Mouse (Mus musculus): ENCODE results near the gene Astn2. TPM values are rescaled to one million over a fixed set of nuclear protein-coding genes. Genes with fewer than 3 reads are reported as not detected.

The Astn2 gene
- total and polyA plus RNA-seq, 3 experiments = 0.50 to 0.90 (median 0.78) TPM

- Histone ChIP-seq H3K4me3 (no peak overlapping the region), H3K9ac (ENCODE audit: low read depth, low read length) (no peak overlapping the region), H3K4me1 (ENCODE audit: control insufficient read depth, insufficient read depth, low read length) (no peaks in the 10 kb centered on the region), H3K79me2 (replicated peaks; ENCODE audit: control insufficient read depth, insufficient read depth, low read length) (no peaks in the 10 kb centered on the region), H3K27ac (no peak overlapping the region), H3K36me3 (ENCODE audit: control insufficient read depth, insufficient read depth, low read length) (no peaks in the 10 kb centered on the region), H3K27me3 (ENCODE audit: control insufficient read depth, insufficient read depth, low read length) (no peaks in the 10 kb centered on the region)
- DNase-seq = no peak
- TF ChIP-seq POLR2A (IDR thresholded peaks at IDR 0.05; ENCODE audit: insufficient read depth, low read depth, low read length) (no peak), CTCF (IDR thresholded peaks at IDR 0.05) (no peak), EP300 (IDR thresholded peaks at IDR 0.05; ENCODE audit: insufficient read depth, low read depth, low read length) (no peak)
- intact Hi-C loops (cut with DNase I) = no loop called here
- 83% methylated on average over 5 of the region's 5 CpGs for WGBS
Measured at GRCm38 (mm10) chr4:65642611-65643010, 761.8 kb downstream of the Astn2 start.

- Histone ChIP-seq H3K4me3 (no peak overlapping the region), H3K4me1 (ENCODE audit: control insufficient read depth, insufficient read depth, low read length) (no peaks in the 10 kb centered on the region), H3K27me3 (ENCODE audit: control insufficient read depth, insufficient read depth, low read length) (no peaks in the 10 kb centered on the region), H3K9ac (ENCODE audit: low read depth, low read length) (no peak overlapping the region), H3K36me3 (ENCODE audit: control insufficient read depth, insufficient read depth, low read length) (no peaks in the 10 kb centered on the region), H3K79me2 (replicated peaks; ENCODE audit: control insufficient read depth, insufficient read depth, low read length) (no peaks in the 10 kb centered on the region), H3K27ac (no peak overlapping the region)
- WGBS = 87% methylated on average over 3 of the region's 3 CpGs
- no peak for DNase-seq
- intact Hi-C loops (cut with DNase I) = no loop called here
- TF ChIP-seq CTCF (IDR thresholded peaks at IDR 0.05) = no peak
- no peak for TF ChIP-seq EP300 (IDR thresholded peaks at IDR 0.05; ENCODE audit: insufficient read depth, low read depth, low read length)
- no peak for TF ChIP-seq POLR2A (IDR thresholded peaks at IDR 0.05; ENCODE audit: insufficient read depth, low read depth, low read length)
Measured at GRCm38 (mm10) chr4:65638231-65638630, 766.2 kb downstream of the Astn2 start.

- no peaks in the 10 kb centered on the region for H3K36me3 ChIP-seq (ENCODE audit: control insufficient read depth, insufficient read depth, low read length)
- no peak overlapping the region for H3K9ac ChIP-seq (ENCODE audit: low read depth, low read length)
- H3K4me3 ChIP-seq = no peak overlapping the region
- no peak for DNase-seq
- intact Hi-C loops (cut with DNase I) = no loop called here
- H3K27ac ChIP-seq = no peak overlapping the region
- H3K4me1 ChIP-seq (ENCODE audit: control insufficient read depth, insufficient read depth, low read length) = peaks cover 1% of the 10 kb centered on the region; the same call in 1 of the 2 replicates
- no peaks in the 10 kb centered on the region for H3K27me3 ChIP-seq (ENCODE audit: control insufficient read depth, insufficient read depth, low read length)
- no peaks in the 10 kb centered on the region for H3K79me2 ChIP-seq (replicated peaks; ENCODE audit: control insufficient read depth, insufficient read depth, low read length)
- 78% methylated on average over 3 of the region's 3 CpGs for WGBS
- TF ChIP-seq EP300 (IDR thresholded peaks at IDR 0.05; ENCODE audit: insufficient read depth, low read depth, low read length) (no peak), CTCF (IDR thresholded peaks at IDR 0.05) (no peak), POLR2A (IDR thresholded peaks at IDR 0.05; ENCODE audit: insufficient read depth, low read depth, low read length) (no peak)
Measured at GRCm38 (mm10) chr4:65620125-65620524, 784.3 kb downstream of the Astn2 start.

GRCm38 (mm10) chr4:65613135-65613534 lies 791.3 kb downstream of the Astn2 start:
- no peak overlapping the region for H3K9ac ChIP-seq (ENCODE audit: low read depth, low read length)
- no peak overlapping the region for H3K4me3 ChIP-seq
- TF ChIP-seq EP300 (IDR thresholded peaks at IDR 0.05; ENCODE audit: insufficient read depth, low read depth, low read length) (no peak), CTCF (IDR thresholded peaks at IDR 0.05) (no peak), POLR2A (IDR thresholded peaks at IDR 0.05; ENCODE audit: insufficient read depth, low read depth, low read length) (no peak)
- H3K27ac ChIP-seq = no peak overlapping the region
- no peaks in the 10 kb centered on the region; the same call in 1 of the 2 replicates for H3K79me2 ChIP-seq (replicated peaks; ENCODE audit: control insufficient read depth, insufficient read depth, low read length)
- H3K27me3 ChIP-seq (ENCODE audit: control insufficient read depth, insufficient read depth, low read length) = no peaks in the 10 kb centered on the region
- peaks cover 3% of the 10 kb centered on the region for H3K4me1 ChIP-seq (ENCODE audit: control insufficient read depth, insufficient read depth, low read length)
- WGBS = 97% methylated on average over 14 of the region's 14 CpGs
- intact Hi-C loops (cut with DNase I) = no loop called here
- DNase-seq = no peak
- no peaks in the 10 kb centered on the region for H3K36me3 ChIP-seq (ENCODE audit: control insufficient read depth, insufficient read depth, low read length)

GRCm38 (mm10) chr4:65610896-65611295 lies 793.5 kb downstream of the Astn2 start:
- TF ChIP-seq EP300 (IDR thresholded peaks at IDR 0.05; ENCODE audit: insufficient read depth, low read depth, low read length) (no peak), CTCF (IDR thresholded peaks at IDR 0.05) (no peak), POLR2A (IDR thresholded peaks at IDR 0.05; ENCODE audit: insufficient read depth, low read depth, low read length) (no peak)
- H3K4me1 ChIP-seq (ENCODE audit: control insufficient read depth, insufficient read depth, low read length) = peaks cover 10% of the 10 kb centered on the region
- no peaks in the 10 kb centered on the region; the same call in 1 of the 2 replicates for H3K79me2 ChIP-seq (replicated peaks; ENCODE audit: control insufficient read depth, insufficient read depth, low read length)
- 95% methylated on average over 6 of the region's 6 CpGs for WGBS
- 0 out of 2 replicates have a peak, but pooled peaks cover 5% of the 10 kb centered on the region for H3K36me3 ChIP-seq (ENCODE audit: control insufficient read depth, insufficient read depth, low read length)
- no peak overlapping the region for H3K9ac ChIP-seq (ENCODE audit: low read depth, low read length)
- intact Hi-C loops (cut with DNase I) = no loop called here
- no peak overlapping the region for H3K4me3 ChIP-seq
- H3K27me3 ChIP-seq (ENCODE audit: control insufficient read depth, insufficient read depth, low read length) = no peaks in the 10 kb centered on the region
- no peak for DNase-seq
- no peak overlapping the region for H3K27ac ChIP-seq

GRCm38 (mm10) chr4:65610329-65610728 lies 794.1 kb downstream of the Astn2 start:
- 64% methylated on average over 5 of the region's 5 CpGs for WGBS

More at GRCm38 (mm10) chr4:65610329-65610728, 794.1 kb downstream of the Astn2 start:
- TF ChIP-seq POLR2A (IDR thresholded peaks at IDR 0.05; ENCODE audit: insufficient read depth, low read depth, low read length) = no peak
- TF ChIP-seq CTCF (IDR thresholded peaks at IDR 0.05) = no peak
- TF ChIP-seq EP300 (IDR thresholded peaks at IDR 0.05; ENCODE audit: insufficient read depth, low read depth, low read length) = no peak
- no peak overlapping the region for H3K9ac ChIP-seq (ENCODE audit: low read depth, low read length)
- H3K4me3 ChIP-seq = no peak overlapping the region
- no peaks in the 10 kb centered on the region for H3K27me3 ChIP-seq (ENCODE audit: control insufficient read depth, insufficient read depth, low read length)
- H3K27ac ChIP-seq = no peak overlapping the region
- intact Hi-C loops (cut with DNase I) = no loop called here
- H3K4me1 ChIP-seq (ENCODE audit: control insufficient read depth, insufficient read depth, low read length) = peaks cover 10% of the 10 kb centered on the region
- H3K36me3 ChIP-seq (ENCODE audit: control insufficient read depth, insufficient read depth, low read length) = 0 out of 2 replicates have a peak, but pooled peaks cover 5% of the 10 kb centered on the region
- no peak for DNase-seq
- H3K79me2 ChIP-seq (replicated peaks; ENCODE audit: control insufficient read depth, insufficient read depth, low read length) = no peaks in the 10 kb centered on the region; the same call in 1 of the 2 replicates

All from heart, adult 2 months (tissue).